Mouse (Mus musculus) embryonic stem cell, embryonic (primary cell): ENCODE data around the gene Ldhc.
"Not testable (repeated sequence)": the region's sequence is repeated elsewhere in the genome, so short reads cannot be mapped to it uniquely, and the experiment has no call there.

Source experiments
- CTCF ChIA-PET, 4 experiments: fragments of 300-600 bp in 2 of 4; fragments of 350-600 bp in 2 of 4; sonication (Branson Sonifier 250); formaldehyde crosslinking; loops; one replicate each; lab custom pipeline; 2022; ENCODE audit warnings: inconsistent platforms in 2 of 4; lab: Charles Lee
- POLR2A ChIA-PET, 4 experiments: fragments of 300-600 bp in 2 of 4; fragments of 350-600 bp in 2 of 4; sonication (Branson Sonifier 250); formaldehyde crosslinking; loops; one replicate each; lab custom pipeline; 2022; ENCODE audit warnings: antibody characterized with exemption in 4 of 4, inconsistent platforms in 1 of 4; lab: Charles Lee

Ldhc gene

DNA sequence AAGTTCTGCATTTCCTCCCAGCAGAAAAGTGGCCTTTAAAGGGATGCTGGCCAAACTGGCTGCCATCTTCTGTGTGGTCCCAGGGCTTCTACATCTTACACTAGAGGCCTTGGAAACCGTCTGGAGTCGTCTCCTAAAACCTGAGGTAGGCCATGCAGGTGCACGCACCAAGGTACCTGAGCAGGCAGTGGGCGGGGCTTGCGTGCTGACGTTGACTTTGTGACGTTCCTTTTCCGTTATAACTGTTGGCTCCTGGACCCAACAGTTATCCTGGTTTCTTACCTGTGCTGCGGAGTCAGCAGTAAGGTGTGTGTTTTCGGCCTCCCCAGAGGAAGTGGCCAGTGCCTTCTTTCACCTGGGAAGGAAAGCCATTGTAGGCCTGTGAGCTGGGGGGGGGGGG, at the start of gene Ldhc:
Ldhc (plus strand) TSS at position 208 of the 400 bp plus-strand sequence.
- ChIA-PET POLR2A (interaction anchor here in 2 of 4 experiments (0.6 to 2.3 kb wide), 7 partner anchors 12 to 254 kb away, joined by 3 to 6 read pairs (median 5); no protein-coding TSS in a partner anchor), CTCF (interaction anchor here in 1 of 4 experiments (0.7 kb wide), 1 partner anchor 115 kb away, joined by 3 read pairs; no protein-coding TSS in a partner anchor)

DNA sequence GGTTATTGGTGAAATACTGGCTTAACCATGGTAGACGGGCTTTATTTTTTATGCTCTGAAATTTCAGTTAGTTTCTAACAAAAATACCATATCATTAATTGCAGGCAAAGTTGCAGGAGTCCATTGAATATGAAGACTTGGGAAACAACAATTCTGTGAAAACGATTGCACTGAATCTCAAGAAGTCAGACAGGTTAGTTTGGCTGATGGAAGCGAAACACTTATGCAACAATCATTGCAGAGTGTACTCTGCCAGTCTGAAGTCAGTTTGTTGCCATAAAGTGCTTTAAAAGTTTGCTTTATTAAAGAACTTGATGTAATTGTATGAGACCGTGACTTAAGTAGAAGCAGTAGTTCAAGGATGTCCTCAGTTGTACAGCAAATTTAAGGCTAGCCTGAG, 47.0 kb upstream of the Ldhc start:
- ChIA-PET CTCF (no interaction called here), POLR2A (interaction anchor here in 2 of 4 experiments (1.0 to 4.8 kb wide), 4 partner anchors 8 to 32 kb away, joined by 3 to 17 read pairs (median 10); no protein-coding TSS in a partner anchor)

DNA sequence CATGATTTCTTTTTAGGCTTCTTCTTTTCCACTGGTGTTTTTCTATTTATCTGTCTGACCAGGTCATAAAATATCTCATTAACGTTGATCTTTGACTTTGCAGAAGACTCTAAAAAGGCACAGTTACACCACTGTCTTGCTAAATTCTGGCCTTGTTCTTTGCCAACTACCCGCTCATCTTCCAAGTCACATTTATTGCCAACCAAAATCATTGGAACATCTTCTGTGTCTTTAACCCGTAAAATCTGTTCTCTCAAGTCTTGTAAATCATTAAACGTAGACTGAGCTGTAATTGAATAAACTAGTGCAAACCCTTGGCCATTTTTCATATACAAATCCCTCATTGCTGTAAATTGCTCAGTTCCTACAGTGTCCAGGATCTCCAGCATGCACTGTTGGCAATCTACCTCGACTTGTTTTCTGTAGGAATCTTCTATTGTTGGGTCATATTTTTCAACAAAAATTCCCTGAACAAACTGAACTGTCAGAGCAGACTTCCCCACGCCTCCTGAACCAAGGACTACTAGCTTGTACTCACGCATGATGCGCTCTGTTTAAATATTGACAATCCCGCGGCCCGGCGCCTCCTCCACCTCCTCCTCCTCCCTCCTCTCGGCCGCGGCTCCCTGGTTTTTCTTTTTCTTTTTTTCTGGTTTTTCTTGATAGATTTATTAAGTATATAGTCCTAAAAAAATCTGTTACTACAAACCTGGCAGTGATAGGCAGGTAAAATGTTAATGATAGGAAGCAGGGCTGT, 39.9 kb upstream of the Ldhc start:
- CTCF ChIA-PET, result not testable (repeated sequence)
- POLR2A ChIA-PET, result interaction anchor here in 2 of 4 experiments (0.7 to 2.3 kb wide), 11 partner anchors 8 to 106 kb away, joined by 3 to 7 read pairs (median 4); partner anchors contain the start of genes Gtf2h1 (in 2 of the 2) and Hps5 (in 2 of the 2)

DNA sequence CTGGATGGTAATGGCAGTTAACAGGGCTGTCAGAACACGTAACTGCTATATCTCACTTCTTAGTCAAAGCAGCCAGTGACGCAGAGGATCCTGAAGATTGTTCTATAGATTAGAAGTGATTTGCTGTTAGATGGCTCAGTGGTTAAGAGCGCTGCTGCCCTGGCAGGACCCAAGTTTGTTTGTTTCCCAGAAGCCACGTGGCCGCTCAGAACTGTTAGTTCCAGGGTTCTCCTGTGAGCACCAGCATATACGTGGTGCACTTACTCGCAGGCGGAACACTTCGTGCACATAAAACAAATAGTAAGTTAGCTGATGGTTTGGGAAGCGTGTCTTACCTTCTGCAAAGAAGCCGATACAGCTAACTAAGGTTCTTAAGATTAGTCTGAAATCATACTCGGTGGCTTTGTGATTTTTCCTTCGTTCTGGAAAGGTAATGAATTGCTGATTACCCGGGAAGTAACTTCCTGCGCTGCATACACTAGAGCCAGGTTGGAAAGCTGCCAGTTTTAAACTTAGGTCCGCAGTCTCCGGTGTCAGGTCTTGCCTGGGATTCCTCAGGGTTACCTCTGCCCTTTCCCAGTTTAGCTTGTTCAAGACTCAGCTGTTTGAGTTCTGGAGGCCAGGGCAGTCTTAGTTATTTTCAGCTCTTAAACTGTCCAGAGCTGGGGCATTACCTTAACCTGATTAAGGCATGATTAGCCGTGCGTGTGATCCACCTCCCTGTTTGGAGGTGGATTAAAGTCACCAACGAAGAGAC, 33.8 kb upstream of the Ldhc start:
- CTCF ChIA-PET, result interaction anchor here in 3 of 4 experiments (0.6 to 1.2 kb wide), 4 partner anchors 11 to 324 kb away, joined by 3 to 4 read pairs (median 4); no protein-coding TSS in a partner anchor
- POLR2A ChIA-PET, result interaction anchor here in 2 of 4 experiments (0.6 to 5.0 kb wide), 19 partner anchors 8 to 32 kb away, joined by 3 to 44 read pairs (median 8); partner anchors contain the start of genes Ldha (in 2 of the 2), Gtf2h1 (in 1 of the 2) and Hps5 (in 1 of the 2)

DNA sequence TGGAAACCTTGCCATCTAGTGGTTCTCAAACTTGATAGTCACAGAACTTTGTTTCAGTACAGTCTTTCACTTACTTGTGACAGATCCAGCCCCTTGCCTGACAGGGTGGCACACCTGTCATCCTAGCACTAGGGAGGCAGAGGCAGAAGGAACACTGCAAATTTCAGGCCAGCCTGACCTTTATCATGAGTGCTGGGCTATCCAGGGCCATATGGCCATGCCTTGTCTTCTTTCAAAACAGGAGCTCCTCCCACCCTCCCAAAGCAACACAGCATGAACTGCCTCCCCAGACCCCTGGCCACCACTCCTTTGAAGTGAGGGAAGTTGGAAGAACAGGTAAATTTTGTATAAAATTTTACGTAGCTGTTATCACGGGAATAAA, 33.2 kb upstream of the Ldhc start:
- POLR2A ChIA-PET, result interaction anchor here in 3 of 4 experiments (0.6 to 5.0 kb wide), 16 partner anchors 9 to 86 kb away, joined by 3 to 44 read pairs (median 8); partner anchors contain the start of gene Ldha (in 2 of the 3)
- CTCF ChIA-PET, result interaction anchor here in 2 of 4 experiments (0.8 to 0.9 kb wide), 3 partner anchors 9 to 113 kb away, joined by 3 to 4 read pairs (median 3); no protein-coding TSS in a partner anchor

DNA sequence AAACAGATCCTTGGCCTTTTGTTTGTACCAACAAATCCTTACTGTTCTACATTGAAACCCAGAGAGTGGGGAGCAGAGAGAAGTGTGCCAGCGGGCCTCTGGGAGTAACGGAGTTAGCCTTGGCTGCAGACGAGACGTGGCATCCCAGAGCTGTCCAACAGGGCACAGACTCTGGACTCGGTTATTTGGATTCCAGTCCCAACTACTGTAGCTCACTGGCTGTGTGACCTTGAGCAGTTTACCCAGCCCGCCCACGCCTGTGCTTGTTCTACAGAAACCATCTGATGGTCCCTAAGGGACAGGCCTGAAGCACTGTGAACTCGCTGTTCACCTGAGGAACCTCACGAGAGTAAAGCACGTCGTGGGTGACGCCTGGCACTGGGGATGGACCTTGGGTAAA, 31.1 kb upstream of the Ldhc start:
- ChIA-PET POLR2A (interaction anchor here in 3 of 4 experiments (0.9 to 4.3 kb wide), 12 partner anchors 10 to 89 kb away, joined by 3 to 26 read pairs (median 7); partner anchors contain the start of genes Gtf2h1 (in 1 of the 3), Hps5 (in 1 of the 3) and Tsg101 (in 1 of the 3)), CTCF (interaction anchor here in 1 of 4 experiments (1.3 to 2.4 kb wide), 2 partner anchors 9 to 119 kb away, joined by 5 to 6 read pairs; partner anchors contain the start of gene Saal1)

DNA sequence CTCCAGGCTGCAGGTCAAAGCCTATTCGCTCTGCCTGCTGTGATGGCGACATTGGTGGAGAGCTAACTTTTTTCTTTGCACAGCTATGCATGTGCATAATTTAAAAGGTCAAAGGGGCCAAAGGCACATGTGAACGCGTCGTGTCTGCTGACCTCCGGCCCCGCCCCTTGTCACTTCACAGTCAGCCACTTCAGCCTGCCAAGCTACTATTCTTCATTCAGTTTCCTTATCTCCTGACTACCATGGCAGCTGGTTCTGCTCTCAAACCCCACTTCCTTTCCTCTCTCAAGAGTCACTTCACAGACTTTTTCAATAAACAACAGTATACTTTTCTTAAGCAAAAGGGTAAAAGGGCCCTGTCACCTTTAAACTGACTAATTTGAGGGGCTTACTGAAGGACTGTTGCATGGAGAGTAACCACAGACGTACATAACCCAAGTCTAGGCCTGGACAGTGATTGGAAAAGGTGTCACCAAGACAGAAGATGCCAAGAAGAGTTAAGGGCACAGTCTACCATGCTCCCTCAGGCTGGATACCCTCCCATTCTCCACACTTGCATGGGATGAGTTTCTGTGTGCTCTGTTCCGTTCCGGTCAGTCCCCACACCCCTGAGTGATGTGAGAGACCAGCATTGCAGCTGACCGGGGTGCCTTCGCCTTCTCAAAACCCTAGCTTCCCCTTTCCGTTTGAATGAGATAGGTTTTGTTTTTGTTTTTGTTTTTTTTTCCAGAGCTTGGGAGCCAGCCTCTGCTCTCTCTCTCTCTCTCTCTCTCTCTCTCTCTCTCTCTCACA, 30.0 kb upstream of the Ldhc start:
- ChIA-PET CTCF (interaction anchor here in 2 of 4 experiments (0.6 to 2.4 kb wide), 3 partner anchors 8 to 120 kb away, joined by 3 to 6 read pairs (median 5); partner anchors contain the start of gene Saal1 (in 1 of the 2)), POLR2A (interaction anchor here (0.6 to 4.3 kb wide), 30 partner anchors 8 to 143 kb away, joined by 3 to 26 read pairs (median 4); partner anchors contain the start of genes Gtf2h1 (in 1 of the 4), Hps5 (in 1 of the 4) and Tsg101 (in 1 of the 4))

DNA sequence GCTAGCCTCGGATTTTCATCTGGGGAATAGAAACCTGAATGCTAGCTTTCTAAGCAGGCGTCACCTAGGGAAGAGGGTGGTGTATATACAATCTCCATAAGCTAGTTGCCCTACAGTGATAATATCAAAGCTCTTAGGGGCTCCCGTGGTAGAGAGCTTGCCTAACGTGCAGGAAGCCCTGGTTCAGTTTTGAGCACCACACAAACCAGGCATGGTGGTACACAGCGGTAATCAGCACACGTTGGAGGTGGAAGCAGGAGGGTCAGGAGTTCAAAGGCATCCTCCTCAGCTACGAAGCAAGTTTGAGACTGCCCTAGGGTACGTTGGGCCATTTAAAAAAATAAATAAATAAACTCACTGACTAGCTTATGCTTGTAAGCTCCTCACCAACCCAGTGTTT, 29.3 kb upstream of the Ldhc start:
- POLR2A ChIA-PET, result interaction anchor here (0.8 to 4.3 kb wide), 20 partner anchors 8 to 67 kb away, joined by 3 to 26 read pairs (median 4); partner anchors contain the start of genes Gtf2h1 (in 1 of the 4) and Hps5 (in 1 of the 4)
- CTCF ChIA-PET, result interaction anchor here in 1 of 4 experiments (2.4 kb wide), 1 partner anchor 121 kb away, joined by 6 read pairs; the partner anchor contains the start of gene Saal1

DNA sequence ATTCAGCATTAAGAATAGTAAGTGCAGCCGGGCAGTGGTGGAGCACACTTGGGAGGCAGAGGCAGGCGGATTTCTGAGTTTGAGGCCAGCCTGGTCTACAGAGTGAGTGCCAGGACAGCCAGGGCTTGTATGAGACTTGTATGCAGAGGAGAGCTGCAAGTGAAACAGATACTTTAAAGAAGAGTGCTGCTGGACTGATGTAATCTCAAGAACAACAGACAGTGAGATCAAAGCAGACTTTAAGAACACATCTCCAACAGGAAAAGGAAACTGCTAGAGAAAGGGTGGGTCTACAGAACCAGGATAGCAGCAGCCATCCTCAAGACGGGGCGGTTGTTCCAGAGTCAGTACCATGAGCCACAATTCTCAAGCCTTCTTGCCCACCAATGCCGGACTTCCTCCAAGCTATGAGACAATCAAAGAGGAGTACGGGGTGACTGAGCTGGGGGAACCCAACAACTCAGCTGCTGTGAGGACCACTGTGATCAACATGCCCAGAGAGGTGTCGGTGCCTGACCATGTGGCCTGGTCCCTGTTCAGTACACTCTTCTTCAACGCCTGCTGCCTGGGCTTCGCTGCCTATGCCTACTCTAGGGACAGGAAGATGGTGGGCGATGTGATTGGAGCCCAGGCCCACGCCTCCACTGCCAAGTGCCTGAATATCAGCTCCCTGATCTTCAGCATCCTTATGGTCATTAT, 28.7 kb upstream of the Ldhc start:
- CTCF ChIA-PET, result not testable (repeated sequence)

DNA sequence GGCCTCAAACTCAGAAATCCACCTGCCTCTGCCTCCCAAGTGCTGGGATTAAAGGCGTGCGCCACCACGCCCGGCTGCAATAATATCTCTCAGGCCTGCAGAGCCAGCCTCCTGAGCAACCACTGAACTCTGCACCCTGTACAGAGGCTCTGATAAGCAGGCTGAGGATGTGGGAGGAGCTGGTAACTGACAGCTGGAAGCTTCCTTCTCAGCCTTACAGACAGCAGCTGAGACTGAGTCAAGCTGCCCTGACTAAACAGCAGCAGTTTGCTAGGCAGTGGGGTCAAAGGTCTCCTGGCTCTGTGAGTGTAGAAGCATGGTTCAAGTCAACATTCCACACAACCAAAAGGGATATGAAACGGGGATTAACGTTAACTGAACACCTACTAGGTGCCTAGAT, 27.7 kb upstream of the Ldhc start:
- ChIA-PET POLR2A (interaction anchor here in 2 of 4 experiments (0.6 to 4.3 kb wide), 8 partner anchors 11 to 38 kb away, joined by 3 to 26 read pairs (median 4); partner anchors contain the start of genes Gtf2h1 (in 1 of the 2) and Hps5 (in 1 of the 2)), CTCF (no interaction called here)

More for the DNA sequence above, 28.7 kb upstream of the Ldhc start:
- POLR2A ChIA-PET, result interaction anchor here in 2 of 4 experiments (0.8 to 4.3 kb wide), 17 partner anchors 8 to 37 kb away, joined by 3 to 26 read pairs (median 5); partner anchors contain the start of genes Gtf2h1 (in 1 of the 2) and Hps5 (in 1 of the 2)

DNA sequence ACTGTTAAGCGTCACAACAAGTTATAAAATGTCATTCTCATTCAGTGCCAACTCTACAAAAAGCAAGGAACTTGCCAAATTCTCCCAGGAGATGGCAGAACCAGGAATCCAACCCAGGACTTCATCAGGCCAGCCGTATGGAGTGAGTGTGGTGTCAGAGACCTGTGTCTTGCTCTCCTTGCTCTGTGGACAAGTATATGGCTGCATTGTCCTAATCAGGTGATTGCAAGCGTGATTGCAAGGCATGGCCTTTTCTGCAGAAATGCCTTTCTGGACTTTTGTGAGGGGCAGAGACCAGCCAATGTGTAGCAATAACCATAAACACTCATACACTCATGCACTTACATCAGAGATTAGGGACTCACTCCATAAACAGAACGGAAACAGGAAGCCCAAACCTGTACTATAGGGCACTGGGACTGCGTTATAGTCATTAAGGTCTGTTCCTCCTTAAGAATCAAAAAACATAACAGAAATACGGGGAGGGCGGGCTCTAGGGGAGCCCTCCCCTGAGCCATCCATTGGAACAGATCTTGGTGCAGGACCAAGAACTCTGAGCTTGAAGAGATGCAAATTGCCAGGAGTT, 27.2 kb upstream of the Ldhc start:
- POLR2A ChIA-PET, result interaction anchor here in 2 of 4 experiments (0.6 to 4.3 kb wide), 4 partner anchors 11 to 34 kb away, joined by 3 to 26 read pairs (median 7); no protein-coding TSS in a partner anchor
- CTCF ChIA-PET, result no interaction called here

DNA sequence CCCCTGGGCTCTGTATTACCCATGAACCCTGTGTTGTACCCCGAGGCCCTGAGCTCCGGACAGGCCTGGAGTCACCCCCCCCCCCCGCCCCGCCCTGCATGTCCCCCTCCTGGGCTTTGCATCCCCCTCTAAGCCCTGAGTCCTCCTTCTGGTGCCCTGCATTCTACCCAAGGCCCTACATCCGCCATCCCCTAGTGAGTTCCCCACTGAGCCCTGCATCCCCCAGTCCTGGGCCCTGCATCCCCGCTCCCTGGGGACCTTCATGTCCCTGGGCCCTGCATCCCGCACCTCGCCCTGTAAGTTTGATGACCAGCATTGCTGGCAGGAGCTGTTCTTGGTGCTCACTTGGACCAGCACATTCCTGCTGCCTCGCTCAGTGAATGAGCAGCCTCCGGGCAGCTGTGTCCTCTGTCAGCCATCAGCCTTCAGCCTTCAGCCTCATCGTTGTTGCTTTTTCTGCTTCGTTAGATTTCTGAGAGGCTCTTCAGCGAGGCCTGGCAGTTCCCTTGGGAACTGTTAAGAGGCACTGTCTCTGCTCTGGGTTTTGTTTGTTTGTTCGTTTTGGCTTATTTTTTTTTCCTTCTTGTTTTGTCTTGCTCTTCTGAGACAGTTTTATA, 25.9 kb upstream of the Ldhc start:
- ChIA-PET CTCF (interaction anchor here in 2 of 4 experiments (0.6 to 1.1 kb wide), 2 partner anchors 10 to 123 kb away, joined by 3 to 4 read pairs; partner anchors contain the start of gene Uevld (in 1 of the 2)), POLR2A (interaction anchor here in 3 of 4 experiments (0.7 to 1.4 kb wide), 12 partner anchors 10 to 203 kb away, joined by 3 to 5 read pairs (median 4); partner anchors contain the start of genes Gtf2h1 (in 1 of the 3) and Hps5 (in 1 of the 3))

DNA sequence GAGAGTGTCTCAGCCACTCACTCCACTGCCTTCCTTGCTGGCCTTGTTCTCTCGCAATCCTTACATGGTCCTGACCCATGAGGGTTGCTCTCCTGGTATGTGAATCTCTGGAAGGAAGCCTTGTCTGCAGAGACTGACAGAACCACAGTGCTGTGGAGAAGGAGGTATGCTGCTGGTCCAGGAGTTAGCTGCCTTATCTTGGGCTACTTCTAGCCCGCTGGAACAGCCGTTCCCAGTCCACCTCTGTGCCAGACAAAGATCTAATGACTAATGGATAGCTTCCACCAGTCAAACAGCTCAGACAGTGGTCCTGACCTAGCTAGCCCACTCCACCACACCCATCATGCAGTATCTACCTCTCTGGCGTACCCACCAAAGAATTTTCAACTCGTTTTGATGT, 24.6 kb upstream of the Ldhc start:
- POLR2A ChIA-PET, result interaction anchor here in 2 of 4 experiments (1.0 to 5.0 kb wide), 5 partner anchors 8 to 17 kb away, joined by 3 to 32 read pairs (median 14); no protein-coding TSS in a partner anchor
- CTCF ChIA-PET, result no interaction called here

DNA sequence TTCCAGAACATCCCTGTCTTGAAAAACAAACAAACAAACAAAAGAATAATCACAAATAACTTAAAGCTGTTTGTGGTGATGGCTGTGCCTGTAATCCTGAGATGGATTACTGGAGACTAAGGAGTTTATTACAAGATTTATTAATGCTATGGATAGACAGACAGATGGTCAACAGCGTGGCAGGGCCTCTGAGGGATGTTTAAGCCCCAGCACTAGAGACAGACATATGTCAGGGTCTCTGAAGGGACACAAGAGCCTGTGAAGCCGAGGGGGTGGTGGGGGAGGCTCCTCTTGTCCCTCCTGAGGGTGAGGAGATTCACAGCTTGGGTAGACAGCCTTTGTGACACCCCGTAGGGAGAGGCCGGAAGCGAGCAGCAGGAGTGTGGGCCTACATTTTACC, 23.9 kb upstream of the Ldhc start:
- ChIA-PET POLR2A (interaction anchor here in 3 of 4 experiments (0.6 to 5.0 kb wide), 12 partner anchors 8 to 32 kb away, joined by 3 to 32 read pairs (median 6); no protein-coding TSS in a partner anchor), CTCF (interaction anchor here in 1 of 4 experiments (1.3 to 1.7 kb wide), 2 partner anchors 9 to 13 kb away, joined by 4 to 5 read pairs; no protein-coding TSS in a partner anchor)
